Comparison of ENCODE assay signal across 13 mouse cellular contexts in genomic region chr2:106710862-106711477, GRCm38 (mm10). TPM values are rescaled to one million over a fixed set of nuclear protein-coding genes. Genes with fewer than 3 reads are reported as not detected.
A peak's percentile ranks its signal among the peaks of the same experiment; 100 is the strongest.
DNase-seq lines count a peak whose midpoint lies in the region; ATAC-seq lines count a peak whose summit lies in the region.
"Had no signal": no experiment of that assay in that cellular context is flagged by ENCODE, and none has a peak within 500 bp of the region (broad histone marks: within the 10 kb centered on the region; RNA-seq: fewer than 3 reads in every experiment).

No protein-coding gene starts in this region.

- DNase-seq in hindbrain, embryonic 11.5 days (ENCODE audit: low spot score) = no peak
- DNase-seq in hindbrain, embryonic 14.5 days (ENCODE audit: low spot score) = no peak
- DNase-seq in lung, postnatal 10 days = peak; percentile 35
- no peak for DNase-seq in lung, postnatal 4 days
- peak; percentile 62 for DNase-seq in embryonic facial prominence, embryonic 11.5 days (ENCODE audit: low spot score)
- DNase-seq in right cerebral cortex, postnatal 10 days (ENCODE audit: low spot score in 2 of 2) = no peak
- DNase-seq: cerebellum, adult 9-10 months; heart, postnatal 10 days; left cerebral cortex, postnatal 4 days; right cerebral cortex, postnatal 14 days had no signal

- H3K27ac ChIP-seq in hindbrain, embryonic 11.5 days (ENCODE audit: low read depth, low read length) = no peak overlapping the region
- H3K27ac ChIP-seq in hindbrain, embryonic 14.5 days = no peak overlapping the region
- peak overlapping the region; percentile 47; the same call in 1 of the 2 replicates for H3K27ac ChIP-seq in embryonic facial prominence, embryonic 11.5 days (replicated peaks; ENCODE audit: low read depth, low read length)
- H3K27ac ChIP-seq in neural tube, embryonic 15.5 days (replicated peaks) = no peak overlapping the region; the same call in 1 of the 2 replicates
- H3K27ac ChIP-seq: midbrain, embryonic 15.5 days had no signal

- no peak overlapping the region for H3K4me2 ChIP-seq in hindbrain, embryonic 11.5 days (replicated peaks; ENCODE audit: low read depth, low read length)
- H3K4me2 ChIP-seq in hindbrain, embryonic 14.5 days (replicated peaks) = no peak overlapping the region
- no peak overlapping the region for H3K4me2 ChIP-seq in embryonic facial prominence, embryonic 11.5 days (ENCODE audit: low read depth, low read length)
- H3K4me2 ChIP-seq in neural tube, embryonic 15.5 days = no peak overlapping the region
- H3K4me2 ChIP-seq: midbrain, embryonic 15.5 days had no signal

- H3K36me3 ChIP-seq in hindbrain, embryonic 11.5 days (ENCODE audit: control insufficient read depth, insufficient read depth, low read length) = no peaks in the 10 kb centered on the region
- H3K36me3 ChIP-seq in hindbrain, embryonic 14.5 days (replicated peaks; ENCODE audit: control insufficient read depth, insufficient read depth) = no peaks in the 10 kb centered on the region
- H3K36me3 ChIP-seq in embryonic facial prominence, embryonic 11.5 days (replicated peaks; ENCODE audit: control insufficient read depth, insufficient read depth, low read depth, low read length) = no peaks in the 10 kb centered on the region
- no peaks in the 10 kb centered on the region for H3K36me3 ChIP-seq in neural tube, embryonic 15.5 days
- H3K36me3 ChIP-seq: midbrain, embryonic 15.5 days had no signal

- peak; percentile 59; the same call in 1 of the 2 replicates for ATAC-seq in hindbrain, embryonic 11.5 days (ENCODE audit: low FRiP score)
- no peak for ATAC-seq in hindbrain, embryonic 14.5 days (ENCODE audit: low FRiP score)
- ATAC-seq in embryonic facial prominence, embryonic 11.5 days (replicated peaks; ENCODE audit: insufficient number of reproducible peaks, low FRiP score, low TSS enrichment, low read depth) = peak; percentile 14; the same call in 1 of the 2 replicates
- ATAC-seq in neural tube, embryonic 15.5 days (ENCODE audit: low FRiP score) = 0 out of 2 replicates have a peak, but pooled peaks have one; percentile 30
- ATAC-seq: intestine, embryonic 16.5 days; midbrain, embryonic 15.5 days had no signal

- no peak overlapping the region for H3K9ac ChIP-seq in hindbrain, embryonic 11.5 days (ENCODE audit: low read depth, low read length)
- no peak overlapping the region for H3K9ac ChIP-seq in hindbrain, embryonic 14.5 days
- H3K9ac ChIP-seq in embryonic facial prominence, embryonic 11.5 days (replicated peaks; ENCODE audit: low read length) = no peak overlapping the region
- no peak overlapping the region for H3K9ac ChIP-seq in neural tube, embryonic 15.5 days (replicated peaks)
- H3K9ac ChIP-seq: midbrain, embryonic 15.5 days had no signal

- 30% methylated on average over 7 of the region's 7 CpGs for WGBS in hindbrain, embryonic 11.5 days
- 32% methylated on average over 7 of the region's 7 CpGs for WGBS in hindbrain, embryonic 14.5 days
- WGBS in embryonic facial prominence, embryonic 11.5 days = 12% methylated on average over 7 of the region's 7 CpGs
- 19% methylated on average over 7 of the region's 7 CpGs for WGBS in neural tube, embryonic 15.5 days

- H3K4me1 ChIP-seq in hindbrain, embryonic 11.5 days (replicated peaks; ENCODE audit: control insufficient read depth, insufficient read depth, low read length) = peaks cover 5% of the 10 kb centered on the region
- H3K4me1 ChIP-seq in hindbrain, embryonic 14.5 days (replicated peaks; ENCODE audit: control insufficient read depth, insufficient read depth, low read length) = peaks cover 25% of the 10 kb centered on the region
- peaks cover 9% of the 10 kb centered on the region; the same call in 1 of the 2 replicates for H3K4me1 ChIP-seq in embryonic facial prominence, embryonic 11.5 days (ENCODE audit: control insufficient read depth, insufficient read depth, low read length)
- peaks cover 36% of the 10 kb centered on the region for H3K4me1 ChIP-seq in neural tube, embryonic 15.5 days

- no peaks in the 10 kb centered on the region for H3K9me3 ChIP-seq in hindbrain, embryonic 11.5 days (ENCODE audit: control insufficient read depth, low read length)
- H3K9me3 ChIP-seq in hindbrain, embryonic 14.5 days (ENCODE audit: control insufficient read depth, low read length) = no peaks in the 10 kb centered on the region
- H3K9me3 ChIP-seq in embryonic facial prominence, embryonic 11.5 days (replicated peaks; ENCODE audit: control insufficient read depth, low read length) = no peaks in the 10 kb centered on the region
- H3K9me3 ChIP-seq in neural tube, embryonic 15.5 days (replicated peaks) = no peaks in the 10 kb centered on the region
- H3K9me3 ChIP-seq: midbrain, embryonic 15.5 days had no signal

- no peak overlapping the region for H3K4me3 ChIP-seq in hindbrain, embryonic 11.5 days (ENCODE audit: low read depth, low read length)
- H3K4me3 ChIP-seq in hindbrain, embryonic 14.5 days (replicated peaks; ENCODE audit: low read length) = no peak overlapping the region
- H3K4me3 ChIP-seq in embryonic facial prominence, embryonic 11.5 days (ENCODE audit: low read depth, low read length) = no peak overlapping the region
- H3K4me3 ChIP-seq in neural tube, embryonic 15.5 days (replicated peaks) = no peak overlapping the region
- H3K4me3 ChIP-seq: midbrain, embryonic 15.5 days had no signal

- H3K27me3 ChIP-seq in hindbrain, embryonic 11.5 days (ENCODE audit: control insufficient read depth, insufficient read depth, low read length) = no peaks in the 10 kb centered on the region
- no peaks in the 10 kb centered on the region for H3K27me3 ChIP-seq in hindbrain, embryonic 14.5 days (ENCODE audit: control insufficient read depth, insufficient read depth, low read length)
- H3K27me3 ChIP-seq in embryonic facial prominence, embryonic 11.5 days (ENCODE audit: control insufficient read depth, insufficient read depth, low read length) = no peaks in the 10 kb centered on the region
- H3K27me3 ChIP-seq in neural tube, embryonic 15.5 days (replicated peaks) = no peaks in the 10 kb centered on the region
- H3K27me3 ChIP-seq: midbrain, embryonic 15.5 days had no signal

RNA-seq across cellular contexts. Expression of gene Mpped2, which starts 17.9 kb away (rescaled TPM):
- polyA plus RNA-seq in hindbrain, embryonic 11.5 days (2014; fragmentation: Nextera tagmentation; extraction: Ambion mirVana) = 44.4 and 50.6 TPM in 2 replicates
- polyA plus RNA-seq in hindbrain, embryonic 14.5 days (2014; fragmentation: Nextera tagmentation; extraction: Ambion mirVana) = 138 and 149 TPM in 2 replicates
- polyA plus RNA-seq in embryonic facial prominence, embryonic 11.5 days (2014; fragmentation: Nextera tagmentation; extraction: Ambion mirVana) = 102 and 108 TPM in 2 replicates
- 164 and 222 TPM in 2 replicates for polyA plus RNA-seq in neural tube, embryonic 15.5 days (2015; fragmentation: Nextera tagmentation; extraction: Ambion mirVana)

Comparison
In these comparisons a context has a peak if more than half of its experiments do, and no peak if none do; other contexts are left out.
1. DNase-seq: peak in lung, postnatal 10 days (single experiment) and embryonic facial prominence, embryonic 11.5 days (single experiment); none in hindbrain, embryonic 11.5 days (single experiment), hindbrain, embryonic 14.5 days (single experiment), lung, postnatal 4 days (0 of 2) and right cerebral cortex, postnatal 10 days (0 of 2).